Mouse (Mus musculus) right cerebral cortex, postnatal 14 days (tissue): ENCODE data around the gene Abca13.
A peak's percentile ranks its signal among the peaks of the same experiment; 100 is the strongest.
"Not testable (repeated sequence)": the region's sequence is repeated elsewhere in the genome, so short reads cannot be mapped to it uniquely, and the experiment has no call there.

Experiments used
- DNase-seq: peaks from one replicate; pipeline ENCODE4 v3.0.0; 2022

The Abca13 gene

GRCm38 (mm10) chr11:9299615-9300014 is 107.9 kb downstream of the Abca13 start:
- DNase-seq: no peak

- no peak for DNase-seq
Observed at GRCm38 (mm10) chr11:9305450-9305849, 113.7 kb downstream of the Abca13 start.

GRCm38 (mm10) chr11:9316545-9316944 is 124.8 kb downstream of the Abca13 start:
- DNase-seq: no peak

GRCm38 (mm10) chr11:9317076-9317929 is 125.6 kb downstream of the Abca13 start:
- peak; percentile 87 for DNase-seq

GRCm38 (mm10) chr11:9338151-9338550 is 146.4 kb downstream of the Abca13 start:
- DNase-seq: no peak

GRCm38 (mm10) chr11:9347724-9348123 is 156.0 kb downstream of the Abca13 start:
- DNase-seq: peak; percentile 28

- no peak for DNase-seq
Observed at GRCm38 (mm10) chr11:9373160-9373559, 181.4 kb downstream of the Abca13 start.

- not testable (repeated sequence) for DNase-seq
Observed at GRCm38 (mm10) chr11:9374426-9374825, 182.7 kb downstream of the Abca13 start.

- no peak for DNase-seq
Observed at GRCm38 (mm10) chr11:9388520-9388919, 196.8 kb downstream of the Abca13 start.

- no peak for DNase-seq
Observed at GRCm38 (mm10) chr11:9416946-9417345, 225.2 kb downstream of the Abca13 start.

- DNase-seq: no peak
Observed at GRCm38 (mm10) chr11:9420205-9420604, 228.5 kb downstream of the Abca13 start.

- no peak for DNase-seq
Observed at GRCm38 (mm10) chr11:9427411-9427810, 235.7 kb downstream of the Abca13 start.

- DNase-seq: no peak
Observed at GRCm38 (mm10) chr11:9432807-9433206, 241.1 kb downstream of the Abca13 start.

GRCm38 (mm10) chr11:9436617-9437016 is 244.9 kb downstream of the Abca13 start:
- no peak for DNase-seq

- DNase-seq: no peak
Observed at GRCm38 (mm10) chr11:9439781-9440180, 248.0 kb downstream of the Abca13 start.

- DNase-seq: no peak
Observed at GRCm38 (mm10) chr11:9441192-9441591, 249.4 kb downstream of the Abca13 start.

GRCm38 (mm10) chr11:9472400-9472799 is 280.7 kb downstream of the Abca13 start:
- no peak for DNase-seq

- peak; percentile 9 for DNase-seq
Observed at GRCm38 (mm10) chr11:9481511-9481910, 289.8 kb downstream of the Abca13 start.

- DNase-seq: no peak
Observed at GRCm38 (mm10) chr11:9500326-9501142, 308.8 kb downstream of the Abca13 start.

GRCm38 (mm10) chr11:9514966-9515365 is 323.2 kb downstream of the Abca13 start:
- not testable (repeated sequence) for DNase-seq

GRCm38 (mm10) chr11:9528556-9528955 is 336.8 kb downstream of the Abca13 start:
- no peak for DNase-seq

- DNase-seq: no peak
Observed at GRCm38 (mm10) chr11:9531715-9532114, 340.0 kb downstream of the Abca13 start.

- no peak for DNase-seq
Observed at GRCm38 (mm10) chr11:9533189-9533588, 341.4 kb downstream of the Abca13 start.

- no peak for DNase-seq
Observed at GRCm38 (mm10) chr11:9533658-9534202, 342.0 kb downstream of the Abca13 start.
